In the genomic region with DNA sequence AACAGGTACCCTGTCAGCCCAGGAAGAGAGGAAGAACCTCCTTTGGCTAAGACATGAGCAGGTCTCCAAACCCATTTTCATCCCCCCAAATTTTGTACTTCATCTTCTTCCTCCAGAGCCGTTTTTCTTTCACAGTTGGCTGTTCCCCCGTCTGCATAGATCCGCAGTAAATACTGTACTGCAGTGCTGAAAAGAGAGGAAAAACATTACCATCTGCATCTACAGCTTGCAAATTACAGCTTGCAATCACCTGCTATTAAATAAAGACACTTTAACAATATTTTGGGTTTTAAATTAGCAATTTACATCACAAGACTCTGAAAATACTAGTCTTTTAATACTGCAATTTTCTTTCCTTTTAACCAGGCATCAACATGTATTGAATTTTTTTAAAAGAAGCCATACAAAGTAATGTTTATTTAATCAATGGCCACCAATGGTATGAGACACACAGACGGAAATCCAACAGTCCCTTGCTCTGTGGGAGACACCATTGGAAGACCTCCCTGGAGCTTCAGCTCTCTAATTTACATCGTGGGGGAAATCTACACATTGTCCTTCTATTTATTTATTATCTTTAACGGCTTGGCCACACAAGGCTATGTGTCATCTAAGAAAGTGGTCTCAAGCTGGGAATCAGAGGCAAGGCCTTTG, we compare ENCODE assay signal across 18 mouse cellular contexts.
"Had no signal": no experiment of that assay in that cellular context is flagged by ENCODE, and none has a peak within 500 bp of the region (broad histone marks: within the 10 kb centered on the region; RNA-seq: fewer than 3 reads in every experiment).

No protein-coding gene starts in this region.

- DNase-seq: kidney, adult 8-10 months; kidney, postnatal 14 days; kidney, postnatal 4 days; liver; lung, postnatal 10 days; thymus, adult 2 months; thymus, postnatal 14 days had no signal

- ATAC-seq: liver, embryonic 12.5 days; midbrain, embryonic 15.5 days had no signal

- H3K36me3 ChIP-seq: kidney, embryonic 15.5 days; limb, embryonic 10.5 days; limb, embryonic 13.5 days; liver, embryonic 12.5 days; liver, embryonic 15.5 days; lung, embryonic 15.5 days; midbrain, embryonic 15.5 days; neural tube, embryonic 13.5 days had no signal

- H3K4me1 ChIP-seq: kidney, embryonic 15.5 days; limb, embryonic 10.5 days; limb, embryonic 13.5 days; liver, embryonic 12.5 days; liver, embryonic 15.5 days; lung, embryonic 15.5 days; megakaryocyte, embryonic 14.5 days; midbrain, embryonic 15.5 days had no signal

- H3K4me3 ChIP-seq: kidney, embryonic 15.5 days; limb, embryonic 10.5 days; limb, embryonic 13.5 days; liver, embryonic 12.5 days; liver, embryonic 15.5 days; lung, embryonic 15.5 days; midbrain, embryonic 15.5 days; myocyte; neural tube, embryonic 13.5 days had no signal

- H3K9ac ChIP-seq: kidney, embryonic 15.5 days; limb, embryonic 13.5 days; liver, embryonic 12.5 days; liver, embryonic 15.5 days; lung, embryonic 15.5 days; midbrain, embryonic 15.5 days; neural tube, embryonic 13.5 days had no signal

- H3K4me2 ChIP-seq: kidney, embryonic 15.5 days; limb, embryonic 13.5 days; liver, embryonic 12.5 days; liver, embryonic 15.5 days; lung, embryonic 15.5 days; midbrain, embryonic 11.5 days; midbrain, embryonic 15.5 days; neural tube, embryonic 13.5 days had no signal

- H3K9me3 ChIP-seq: kidney, embryonic 15.5 days; limb, embryonic 10.5 days; limb, embryonic 13.5 days; liver, embryonic 12.5 days; liver, embryonic 15.5 days; lung, embryonic 15.5 days; midbrain, embryonic 15.5 days; neural tube, embryonic 13.5 days had no signal

- H3K27ac ChIP-seq: kidney, embryonic 15.5 days; limb, embryonic 10.5 days; limb, embryonic 13.5 days; liver, embryonic 12.5 days; liver, embryonic 15.5 days; lung, embryonic 15.5 days; midbrain, embryonic 15.5 days; neural tube, embryonic 13.5 days had no signal

- H3K27me3 ChIP-seq: kidney, embryonic 15.5 days; limb, embryonic 13.5 days; liver, embryonic 12.5 days; liver, embryonic 15.5 days; lung, embryonic 15.5 days; megakaryocyte, embryonic 14.5 days; midbrain, embryonic 15.5 days; neural tube, embryonic 13.5 days had no signal
